Mouse (Mus musculus) right cerebral cortex, postnatal 36 days (tissue): ENCODE results near the gene Nucb1.

Source experiments
- DNase-seq, 2 experiments: peaks; one replicate each; pipeline ENCODE4 v3.0.0; 2022; ENCODE audit warnings: low spot score in 2 of 2, mixed read lengths in 1 of 2

The Nucb1 gene

DNA sequence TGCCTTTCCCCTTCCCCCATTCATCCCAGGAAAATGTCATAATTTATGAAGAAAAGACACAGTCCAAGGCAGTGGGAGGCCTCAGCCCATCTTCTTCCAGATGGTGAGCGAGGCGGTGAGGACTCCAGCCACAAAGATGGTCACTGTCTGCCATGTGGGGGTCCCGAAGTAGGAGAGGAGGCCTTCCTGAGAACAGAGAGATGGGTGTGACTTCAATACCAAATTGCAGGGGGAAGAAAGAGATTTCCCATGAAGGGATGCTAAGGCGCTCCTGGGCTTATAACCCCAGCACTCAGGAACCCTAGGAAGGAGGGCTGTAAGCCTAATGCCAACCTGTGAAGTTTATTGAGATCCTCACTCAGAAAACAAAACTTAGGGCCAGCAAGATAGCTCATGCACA lies 48.4 kb downstream of the Nucb1 start:
- no peak for DNase-seq

DNA sequence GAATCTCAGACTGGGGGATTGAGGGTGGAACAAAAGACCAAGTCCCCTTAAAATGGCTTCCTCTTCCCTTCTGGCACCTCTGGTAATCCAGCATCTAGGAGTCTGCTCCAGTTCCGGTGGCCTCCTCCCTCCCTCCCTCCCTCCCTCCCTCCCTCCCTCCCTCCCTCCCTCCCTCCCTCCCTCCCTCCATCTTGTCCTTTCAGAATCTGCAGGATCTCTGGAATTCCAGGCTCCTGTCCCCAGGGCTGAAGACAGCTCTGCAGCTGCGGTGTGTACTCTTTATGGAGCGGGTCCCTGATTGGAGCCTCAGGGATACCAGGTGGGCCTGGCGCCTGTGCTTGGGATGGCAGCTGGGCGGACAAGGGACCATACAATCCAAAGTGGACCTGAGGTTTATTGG lies 48.9 kb downstream of the Nucb1 start:
- DNase-seq, result no peak

DNA sequence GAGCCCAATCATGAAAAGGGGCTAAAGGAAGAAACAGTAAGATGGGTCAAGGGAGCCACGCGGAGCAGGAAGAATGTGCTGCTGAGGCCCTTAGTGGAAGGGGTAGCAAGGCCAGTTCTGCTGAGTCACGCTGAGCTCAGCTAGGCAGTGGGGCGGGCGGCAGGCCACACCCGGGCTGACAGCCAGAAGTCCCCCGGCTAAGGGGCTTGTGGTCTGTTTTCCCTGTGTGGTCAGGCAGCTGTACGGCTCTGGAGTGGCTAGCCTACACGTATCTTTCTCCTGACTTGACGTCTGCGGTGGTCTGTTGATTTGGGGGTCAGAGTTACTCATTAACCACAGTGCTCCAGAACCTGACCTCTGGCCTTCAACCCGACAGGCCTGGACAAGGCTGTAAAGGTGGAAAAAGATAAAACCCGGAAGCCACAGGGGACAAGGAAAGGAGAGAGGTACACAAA lies 49.3 kb downstream of the Nucb1 start:
- DNase-seq, result no peak

DNA sequence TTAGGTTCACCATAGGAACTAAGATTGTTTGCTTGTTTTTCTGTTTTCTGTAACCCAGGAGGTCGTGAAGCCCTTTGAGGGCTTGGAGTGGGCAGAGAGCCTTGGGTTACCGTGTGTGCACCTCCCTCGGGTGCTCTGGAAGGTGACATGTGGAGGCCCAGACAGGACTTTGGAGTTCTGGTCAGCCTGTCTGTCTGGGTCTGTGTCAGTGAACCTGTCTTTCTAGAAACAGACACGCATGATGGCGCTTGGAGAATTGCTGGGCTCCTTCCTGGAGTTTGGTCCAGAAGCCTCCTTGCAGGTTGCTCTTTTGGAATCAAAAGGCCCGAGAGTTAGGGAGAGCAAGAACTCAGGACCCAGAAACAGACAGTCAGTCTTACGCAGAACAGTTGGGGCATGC lies 49.8 kb downstream of the Nucb1 start:
- DNase-seq, result no peak

DNA sequence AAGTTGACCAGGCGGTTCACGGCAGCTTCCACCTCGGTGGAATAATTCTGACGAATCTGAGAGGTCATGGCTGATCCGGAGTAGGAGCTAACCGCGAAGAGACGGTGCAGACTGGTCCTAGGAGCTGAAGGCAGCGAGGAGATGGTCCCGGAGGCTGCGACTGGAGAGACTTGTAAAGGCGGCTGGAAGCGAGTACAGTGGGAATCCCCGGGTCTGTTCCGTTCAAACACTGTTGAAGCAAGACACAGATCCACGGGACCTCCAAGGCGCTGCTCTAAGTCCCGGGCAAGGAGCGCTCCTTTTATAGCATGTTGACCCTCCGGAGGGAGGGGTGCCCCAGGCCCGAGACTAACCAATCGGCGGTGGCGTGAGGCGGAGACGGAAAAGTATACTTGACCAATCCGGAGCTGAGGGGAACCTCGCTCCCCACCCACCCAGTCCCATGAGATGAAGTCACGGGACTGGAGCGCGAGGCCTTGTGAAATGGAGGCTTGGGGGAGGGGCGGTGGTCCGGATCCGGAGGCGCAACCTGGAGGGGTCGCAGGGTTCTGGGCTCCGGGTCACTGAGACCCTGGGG lies 50.6 kb downstream of the Nucb1 start, which contains the start of gene Ftl1:
Gene Ftl1 (minus strand): TSS at position 321 of the 577 bp plus-strand sequence.
- peak; percentile 97 for DNase-seq

DNA sequence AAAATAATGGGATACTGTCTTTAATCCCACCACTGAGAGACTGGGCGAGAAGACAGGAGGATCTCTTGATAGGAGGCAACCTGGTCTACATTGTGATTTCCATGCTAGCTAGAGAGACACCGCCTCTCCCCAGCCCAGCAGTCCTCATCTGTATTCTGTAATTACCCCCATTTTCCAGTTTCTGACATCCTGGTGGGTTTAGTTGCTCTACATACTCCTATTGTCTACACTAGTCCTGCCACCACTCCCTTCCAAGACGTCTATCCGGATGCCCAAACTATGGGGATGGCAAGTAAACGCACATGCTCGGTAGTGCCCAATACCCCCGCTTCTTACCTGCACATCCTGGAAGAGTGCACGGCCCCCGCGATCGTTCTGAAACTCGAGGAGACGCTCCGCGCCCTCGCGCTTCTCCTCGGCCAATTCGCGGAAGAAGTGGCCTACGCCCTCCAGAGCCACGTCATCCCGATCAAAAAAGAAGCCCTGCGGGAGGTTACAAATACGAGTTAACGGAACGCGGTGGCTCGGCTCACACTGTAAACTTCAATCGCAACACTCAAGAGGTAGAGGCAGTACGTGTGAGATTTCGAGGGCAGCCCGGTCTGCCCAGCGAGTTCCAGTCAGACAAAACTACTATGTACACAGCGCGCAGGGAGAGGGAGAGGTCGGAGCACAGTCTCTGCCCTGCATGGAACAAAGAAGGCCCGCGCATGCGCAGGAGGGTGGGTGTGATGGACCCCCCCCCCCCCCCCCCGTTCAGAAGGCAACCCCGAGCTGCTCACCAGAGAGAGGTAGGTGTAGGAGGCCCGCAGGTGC lies 51.2 kb downstream of the Nucb1 start:
- DNase-seq, result peak; percentile 53 to 69

DNA sequence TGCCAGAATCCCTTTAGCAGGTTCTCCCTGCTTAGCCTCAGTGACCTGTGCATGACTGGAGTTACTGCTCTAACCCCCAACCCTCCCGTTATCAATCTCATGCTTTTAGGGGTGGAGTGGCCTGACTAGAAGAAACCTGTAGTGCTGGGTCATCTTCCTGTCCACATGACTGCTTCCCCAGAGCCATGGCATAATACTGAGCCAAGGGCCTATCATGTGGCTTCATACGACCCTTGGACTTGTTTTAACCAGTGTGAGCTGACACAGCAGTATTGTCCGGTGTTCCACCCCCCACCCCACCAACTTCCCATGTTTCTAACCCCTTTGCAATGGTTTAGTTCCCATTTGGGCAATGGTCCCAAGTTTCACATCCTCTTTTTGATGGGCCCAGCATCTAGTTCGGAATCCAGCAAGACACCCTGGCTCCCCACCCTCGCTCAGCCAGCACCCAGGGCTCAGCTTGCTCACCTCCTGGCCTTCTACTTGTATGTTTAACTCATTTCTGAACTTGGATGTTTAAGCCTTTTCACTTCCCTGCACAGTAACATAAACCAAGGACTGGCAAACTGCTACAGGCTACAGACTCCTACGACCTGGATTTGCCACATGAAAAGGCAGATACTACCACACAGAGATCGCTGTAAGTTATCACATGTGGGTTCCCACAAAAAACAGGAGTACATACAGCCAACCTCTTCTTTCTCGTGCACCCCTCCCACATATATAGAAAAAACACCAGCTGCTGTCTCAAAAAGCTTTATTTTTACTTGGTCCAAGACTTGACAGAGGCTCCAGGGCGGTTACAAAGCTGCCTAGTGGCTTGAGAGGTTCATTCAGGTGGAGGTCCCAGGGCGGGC lies 52.8 kb downstream of the Nucb1 start:
- no peak for DNase-seq

DNA sequence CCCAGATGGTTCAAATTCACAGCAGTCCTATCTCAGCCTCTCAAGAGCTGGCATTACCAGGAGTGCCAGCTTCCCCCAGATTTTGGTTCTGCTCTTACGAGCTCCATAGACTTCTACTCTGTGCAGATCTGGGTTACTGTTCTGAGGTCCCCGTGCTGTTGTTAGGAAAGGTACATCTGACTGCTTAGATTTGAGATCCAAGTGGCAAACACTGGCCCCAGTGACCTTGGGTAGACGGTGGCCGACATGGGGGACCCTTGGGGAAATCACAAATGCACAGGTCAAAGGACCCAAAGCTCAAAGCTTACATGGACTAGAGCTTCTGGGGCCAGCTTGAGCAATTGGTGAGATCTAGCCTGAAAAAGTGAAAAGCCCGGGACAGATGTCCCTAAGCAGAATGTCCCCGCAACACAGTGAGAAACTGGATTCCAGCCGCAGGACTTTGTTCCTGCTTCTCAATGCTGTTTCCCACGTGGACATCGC lies 53.4 kb downstream of the Nucb1 start:
- no peak for DNase-seq

DNA sequence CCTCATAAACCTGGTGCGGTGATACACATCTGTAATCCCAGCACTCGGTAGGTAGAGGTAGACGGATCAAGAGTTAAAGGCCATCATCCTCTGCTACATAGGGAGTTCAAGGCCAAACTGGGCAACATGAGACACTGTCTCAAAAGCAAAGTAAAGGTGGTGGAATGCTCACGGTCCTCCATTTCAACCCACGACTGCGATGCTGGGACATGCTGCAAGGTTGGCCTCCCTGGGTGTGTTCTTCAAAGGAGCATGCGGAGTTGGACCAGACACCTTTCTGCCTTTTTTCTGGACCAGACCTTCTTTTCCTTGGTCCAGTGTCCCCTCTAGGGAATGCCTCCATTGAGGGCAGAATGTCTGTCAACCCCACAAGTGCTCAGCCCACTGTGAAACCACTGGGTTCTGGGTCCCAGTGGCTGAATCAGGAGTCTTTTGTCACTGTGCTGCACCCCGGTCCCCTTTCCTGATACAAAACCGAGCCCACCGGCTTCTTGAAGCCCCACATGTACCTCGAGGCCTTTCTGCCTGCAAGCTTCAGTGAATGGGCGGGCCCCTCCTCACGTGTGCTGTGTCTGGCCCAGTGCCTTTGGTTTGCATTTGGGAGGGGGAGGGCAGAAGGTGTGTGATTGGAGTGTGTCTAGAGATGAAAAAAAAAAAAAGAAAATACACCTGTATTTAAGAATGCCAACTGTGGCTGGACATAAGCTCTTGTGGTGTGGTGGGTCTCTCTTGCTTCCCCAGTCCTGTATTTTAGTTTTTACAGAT lies 54.1 kb downstream of the Nucb1 start:
- DNase-seq, result no peak

DNA sequence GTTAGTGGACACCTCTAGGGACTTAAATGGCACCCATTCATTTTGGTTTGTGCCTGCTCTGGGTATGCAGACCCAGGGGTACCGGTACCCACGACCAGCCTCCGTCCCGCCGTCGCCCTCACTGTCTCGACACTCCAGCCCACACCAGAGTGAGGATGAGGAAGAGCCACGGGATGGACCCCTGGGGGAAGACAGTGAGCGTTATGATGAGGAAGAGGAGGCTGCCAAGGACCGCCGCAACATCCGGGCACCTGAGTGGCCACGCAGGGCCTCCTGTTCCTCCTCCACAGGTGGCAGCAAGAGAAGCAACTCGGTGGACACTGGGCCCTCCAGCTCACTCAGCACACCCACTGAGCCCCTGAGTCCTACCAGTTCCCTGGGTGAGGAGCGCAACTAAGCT lies 55.2 kb downstream of the Nucb1 start:
- DNase-seq, result no peak

DNA sequence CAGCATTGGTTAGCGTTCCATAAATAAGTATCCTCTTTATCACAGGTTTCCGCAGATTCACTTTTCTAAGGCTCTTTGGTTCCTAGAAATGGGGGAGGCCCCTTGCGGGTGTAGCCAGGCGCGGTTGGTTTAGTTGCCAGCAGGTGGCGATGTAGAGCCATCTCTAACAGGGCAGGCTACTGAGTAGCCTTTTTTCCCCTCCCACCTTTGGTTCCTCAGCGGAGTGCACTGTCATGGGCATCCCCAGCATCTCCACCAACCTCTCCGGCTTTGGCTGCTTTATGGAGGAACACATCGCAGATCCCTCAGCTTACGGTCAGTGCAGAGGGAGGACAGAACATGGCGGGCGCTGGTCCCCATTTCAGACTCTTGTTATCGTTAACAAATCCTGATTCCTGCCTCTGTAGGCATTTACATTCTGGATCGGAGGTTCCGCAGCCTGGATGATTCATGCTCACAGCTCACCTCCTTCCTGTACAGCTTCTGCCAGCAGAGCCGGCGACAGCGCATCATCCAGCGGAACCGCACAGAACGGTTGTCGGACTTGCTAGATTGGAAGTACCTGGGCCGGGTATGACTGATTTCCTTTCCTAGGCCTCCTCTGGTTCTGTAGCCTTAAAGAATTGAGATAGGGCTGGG lies 58.7 kb downstream of the Nucb1 start:
- DNase-seq, result peak; percentile 74 to 80

DNA sequence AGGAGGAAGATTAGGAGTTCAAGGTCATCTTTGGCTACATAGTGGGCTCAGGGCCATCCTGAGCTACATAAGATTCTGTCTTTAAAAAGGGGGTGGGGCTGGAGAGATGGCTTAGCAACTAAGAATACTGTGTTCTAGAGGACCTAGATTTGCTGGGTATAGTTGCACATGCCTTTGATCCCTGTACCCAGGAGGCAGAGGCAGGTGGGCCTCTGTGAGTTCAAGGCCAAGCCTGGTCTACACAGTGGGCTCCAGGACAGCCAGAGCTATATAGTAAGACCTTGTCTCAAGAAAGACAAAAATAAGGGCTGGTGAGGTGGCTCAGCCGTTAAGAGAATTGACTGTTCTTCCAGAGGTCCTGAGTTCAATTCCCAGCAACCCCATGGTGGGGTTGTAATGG lies 60.2 kb downstream of the Nucb1 start:
- DNase-seq, result no peak

DNA sequence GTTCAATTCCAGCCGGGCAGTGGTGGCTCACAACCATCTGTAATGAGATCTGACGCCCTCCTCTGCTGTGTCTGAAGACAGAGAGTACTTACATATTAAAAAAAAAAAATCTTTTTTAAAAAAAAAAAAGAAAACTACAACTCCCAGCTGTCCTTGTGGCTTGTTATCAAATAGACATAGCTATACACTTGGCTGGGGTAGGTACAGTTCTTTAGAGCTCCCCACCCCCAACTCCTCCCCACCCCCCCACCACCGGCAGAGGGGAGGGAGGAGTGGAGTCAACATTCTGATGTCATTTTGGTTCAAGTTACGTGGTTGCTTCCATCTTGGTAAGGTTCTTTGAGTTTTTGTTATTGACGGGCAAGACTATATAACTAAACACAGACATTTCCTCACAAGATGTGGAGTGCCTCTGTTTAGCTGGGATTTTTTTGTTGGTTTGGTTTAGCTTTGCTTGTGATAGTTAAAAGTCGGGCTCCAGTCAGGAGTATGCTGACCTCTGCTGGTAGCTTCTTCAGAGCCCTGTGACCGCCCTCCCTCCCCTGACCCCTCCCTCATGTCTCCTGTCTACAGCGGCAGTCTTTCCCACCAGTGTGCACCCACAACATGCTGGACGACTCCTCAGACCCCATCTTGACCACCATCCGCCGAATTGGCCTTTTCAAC lies 62.7 kb downstream of the Nucb1 start:
- no peak for DNase-seq

DNA sequence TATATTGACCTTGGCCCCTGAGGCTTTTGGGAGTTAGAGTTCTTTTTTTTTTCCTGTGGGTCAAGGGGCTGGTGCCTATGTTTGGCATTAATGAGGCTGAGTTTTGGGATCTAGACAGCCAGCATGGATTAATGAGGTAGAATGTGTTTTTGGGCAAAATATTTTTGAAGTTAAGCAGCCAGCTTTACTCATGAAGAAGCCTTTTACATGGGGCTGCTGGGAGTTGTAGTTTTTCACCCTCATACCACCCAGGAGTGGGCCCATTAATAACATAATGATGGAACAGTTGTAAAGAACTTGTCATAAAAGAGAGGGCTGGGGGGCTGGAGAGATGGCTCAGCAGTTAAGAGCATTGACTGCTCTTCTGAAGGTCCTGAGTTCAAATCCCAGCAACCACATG lies 63.6 kb downstream of the Nucb1 start:
- no peak for DNase-seq

DNA sequence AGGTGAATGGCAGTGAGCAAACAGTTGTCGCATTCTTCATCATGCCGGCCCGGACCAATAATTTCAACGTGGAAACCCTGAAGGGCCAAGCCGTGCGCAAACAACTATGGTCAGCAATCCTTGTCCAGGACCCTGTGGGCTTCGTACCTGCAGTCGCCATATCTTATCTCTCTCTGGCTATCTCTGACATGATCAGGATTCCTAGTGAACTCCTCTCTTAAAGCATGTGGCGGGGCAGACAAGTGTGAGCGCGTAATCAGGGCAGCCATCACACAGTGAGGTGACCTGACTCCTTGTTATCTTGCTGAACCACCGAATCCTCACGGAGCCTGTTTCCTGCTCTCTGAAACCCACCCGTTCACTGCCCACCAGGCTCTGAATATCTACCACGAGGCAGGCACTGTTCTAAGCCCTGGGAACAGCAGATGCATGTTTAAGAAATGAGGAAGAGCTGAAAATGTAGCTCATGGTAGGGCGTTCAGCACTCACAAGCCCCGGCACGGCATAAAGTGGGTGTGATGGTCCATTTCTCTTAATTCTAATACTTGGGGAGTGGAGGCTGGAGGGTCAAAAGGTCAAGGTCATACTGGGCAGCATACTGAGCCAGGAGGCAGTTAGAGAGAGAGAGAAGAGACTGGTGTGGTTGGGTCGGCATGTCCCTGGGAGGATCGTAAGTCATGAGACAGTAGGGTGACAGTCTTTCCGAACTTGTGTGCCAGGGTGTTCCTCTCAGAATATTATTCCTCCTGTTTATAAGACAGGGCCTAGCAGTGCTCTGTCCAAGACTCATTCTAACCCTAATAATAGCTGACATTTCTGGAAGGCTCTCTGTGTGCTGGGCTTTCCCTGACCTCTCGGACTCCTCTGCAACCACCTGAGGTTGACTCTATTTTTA lies 66.4 kb downstream of the Nucb1 start:
- no peak for DNase-seq
